Mouse (Mus musculus): ENCODE data around the gene Nfe2l1.

Nfe2l1 gene

DNA sequence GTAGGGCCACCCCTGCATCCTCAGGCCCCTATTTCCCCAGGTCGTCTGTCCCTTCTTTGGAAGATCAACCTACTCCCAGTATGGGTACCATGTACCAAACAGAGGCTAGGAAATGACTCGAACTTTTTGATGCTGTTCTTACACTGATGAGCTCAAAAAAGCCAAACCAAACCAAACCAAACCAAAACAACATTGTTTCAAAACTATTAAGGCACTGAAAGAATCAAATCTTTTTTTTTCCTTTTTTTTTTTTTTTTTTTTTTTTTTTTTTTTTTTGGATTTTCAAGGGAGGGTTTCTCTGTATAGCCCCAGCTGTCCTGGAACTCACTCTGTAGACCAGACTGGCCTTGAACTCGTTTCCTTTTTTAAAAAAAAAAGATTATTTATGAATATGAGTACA is 13.9 kb upstream of the Nfe2l1 start:
- no peak for DNase-seq

- DNase-seq, result no peak
These were observed 10.5 kb upstream of the Nfe2l1 start for GRCm38 (mm10) chr11:96840290-96840689.

- DNase-seq, result no peak
These were observed 10.1 kb upstream of the Nfe2l1 start for GRCm38 (mm10) chr11:96839877-96840276.

DNA sequence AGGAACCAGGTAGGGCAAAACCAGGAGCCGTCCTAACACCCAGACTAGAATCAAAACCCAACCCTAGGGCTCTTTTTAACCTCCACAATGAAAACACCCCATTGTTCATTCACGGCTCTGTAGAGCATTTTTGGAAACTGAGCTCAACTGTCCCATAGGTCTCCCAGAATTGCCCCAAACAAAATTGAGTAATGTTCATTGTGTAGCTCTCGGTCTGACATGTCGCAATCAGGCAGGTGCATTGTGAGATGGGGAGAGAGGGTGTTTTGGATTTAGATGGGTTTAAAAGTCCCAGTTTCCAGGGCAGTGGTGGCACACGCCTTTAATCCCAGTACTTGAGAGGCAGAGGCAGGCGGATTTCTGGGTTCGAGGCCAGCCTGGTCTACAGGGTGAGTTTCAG is 9.7 kb upstream of the Nfe2l1 start:
- DNase-seq, result no peak

DNA sequence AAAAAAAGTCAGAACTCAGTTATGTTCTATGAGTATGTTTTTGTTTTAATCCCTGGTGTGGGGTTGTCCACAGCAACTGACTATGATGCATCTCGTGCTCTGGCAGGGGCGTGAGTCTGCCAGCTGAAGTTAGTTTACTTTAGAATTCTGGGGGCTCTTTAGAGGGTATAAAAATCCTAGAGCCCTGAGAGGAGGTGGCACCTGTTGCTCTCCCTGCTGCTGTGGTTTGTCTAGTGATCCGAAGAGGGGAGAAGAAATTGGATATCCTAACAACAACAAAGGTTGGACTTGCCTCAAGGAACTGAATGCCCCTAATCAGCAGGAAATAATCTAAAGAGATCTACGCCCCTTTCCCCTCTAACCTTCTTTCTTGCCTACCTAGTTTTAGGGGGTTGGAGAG is 8.6 kb upstream of the Nfe2l1 start:
- no peak for DNase-seq

GRCm38 (mm10) chr11:96837298-96837697 is 7.5 kb upstream of the Nfe2l1 start:
- no peak for DNase-seq

DNA sequence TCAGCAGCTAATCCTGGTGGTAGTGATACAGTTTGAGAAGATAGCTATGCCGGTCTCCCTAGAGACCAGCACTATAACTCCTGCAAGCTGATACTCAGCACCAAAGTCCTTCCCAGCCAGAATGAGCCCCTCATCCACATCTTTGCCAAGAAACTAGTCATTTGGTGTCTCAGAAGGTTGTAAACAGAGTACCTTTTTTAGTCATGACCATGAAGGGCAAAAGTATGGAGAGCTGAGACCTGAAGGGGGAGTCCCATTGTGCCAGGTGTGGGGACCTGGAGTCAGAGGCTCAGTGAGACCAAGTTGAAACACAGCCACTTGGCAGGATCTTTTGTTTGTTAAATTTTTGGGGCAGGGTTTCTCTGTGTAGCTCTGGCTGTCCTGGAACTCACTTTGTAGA is 4.4 kb upstream of the Nfe2l1 start:
- DNase-seq, result no peak

- no peak for DNase-seq
These were observed 3.2 kb upstream of the Nfe2l1 start for GRCm38 (mm10) chr11:96832973-96833372.

GRCm38 (mm10) chr11:96832541-96832940 is 2.8 kb upstream of the Nfe2l1 start:
- DNase-seq, result no peak

DNA sequence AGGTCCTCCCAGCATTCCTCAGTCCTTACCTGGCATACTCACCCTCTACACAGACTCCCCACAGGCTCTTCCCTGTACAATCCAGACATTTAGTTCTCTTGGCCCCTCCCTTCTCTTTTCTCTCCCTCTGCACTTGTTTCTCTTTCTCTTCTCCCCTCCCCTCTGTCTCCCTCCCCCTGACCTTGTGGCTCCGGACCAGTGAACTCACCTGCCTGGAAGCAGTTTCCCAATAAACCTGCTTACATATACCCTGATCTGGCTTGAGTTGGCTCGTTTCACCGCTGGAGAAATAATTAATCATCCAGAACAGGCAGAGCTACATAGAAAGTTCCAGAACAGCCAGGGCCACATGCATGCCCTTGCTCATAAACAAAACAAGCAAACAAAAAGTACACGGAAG is 1.7 kb upstream of the Nfe2l1 start:
- no peak for DNase-seq

GRCm38 (mm10) chr11:96830539-96831216 is 910 bp upstream of the Nfe2l1 start:
- DNase-seq, result no peak

DNA sequence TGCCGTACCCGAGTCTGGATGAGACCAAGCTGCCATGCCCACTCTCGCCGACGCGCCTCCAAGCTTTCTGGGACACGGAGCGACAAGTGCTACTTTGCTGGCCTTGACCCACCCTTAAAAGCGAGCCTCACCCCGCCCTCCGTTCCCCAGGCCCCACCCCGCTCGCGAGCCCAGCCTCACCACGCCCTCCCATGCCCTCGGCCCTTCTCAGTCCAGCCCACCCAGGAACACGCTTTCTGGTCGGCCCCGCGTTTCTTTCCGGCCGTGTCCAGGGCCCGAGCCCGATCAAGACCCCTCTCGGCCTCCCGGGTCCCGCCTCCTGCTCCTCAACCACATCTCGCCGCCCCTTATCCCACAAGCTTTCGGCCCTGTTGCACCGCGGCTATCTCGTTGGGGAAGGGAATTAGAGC is 360 bp downstream of the Nfe2l1 start:
- peak; percentile 66 for DNase-seq

- no peak for DNase-seq
These were observed 887 bp downstream of the Nfe2l1 start for GRCm38 (mm10) chr11:96828881-96829280.

DNA sequence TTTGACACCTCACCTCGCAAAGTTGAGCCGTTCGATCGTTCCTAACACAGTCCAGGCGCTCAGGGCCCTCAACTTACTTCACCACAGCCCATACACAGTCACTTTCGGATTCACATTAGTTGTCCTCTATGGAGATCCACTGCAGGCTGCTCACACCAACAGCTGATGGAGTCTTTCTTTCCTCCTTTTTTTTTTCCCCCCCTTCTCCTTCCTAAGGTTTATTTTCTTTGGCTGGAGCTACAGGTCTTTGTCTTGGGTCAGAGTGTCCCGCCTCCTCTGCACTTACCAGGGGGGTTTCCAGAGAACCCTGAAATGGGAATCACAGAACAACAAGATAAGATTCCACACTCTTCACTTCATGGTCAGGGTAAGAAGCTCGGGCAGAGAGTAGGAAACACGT is 1.9 kb downstream of the Nfe2l1 start:
- DNase-seq, result no peak

DNA sequence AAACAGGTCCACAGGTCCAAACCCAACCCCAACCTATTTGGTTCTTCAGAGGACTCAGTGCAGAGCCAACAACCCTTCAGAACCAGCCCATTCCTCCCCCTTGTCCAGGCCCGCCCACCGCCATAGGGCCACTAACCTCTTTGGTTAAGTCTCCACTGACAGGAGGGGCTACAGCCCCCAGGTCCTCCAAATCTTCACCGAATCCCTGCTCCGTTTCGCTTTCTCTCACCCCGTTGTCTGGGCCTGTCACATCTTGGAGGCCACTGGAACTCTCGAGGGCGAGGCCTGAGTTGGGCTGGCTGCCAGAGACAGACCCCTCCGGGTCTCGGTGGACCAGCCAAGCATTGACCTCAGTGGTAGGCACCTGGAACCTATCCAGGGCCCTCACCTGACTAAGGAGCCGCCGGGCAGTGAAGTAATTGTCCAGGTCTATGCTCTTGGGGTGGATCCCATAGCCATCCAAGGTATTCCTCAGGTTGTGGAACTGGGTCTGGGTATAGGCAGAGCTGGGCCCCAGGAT is 2.6 kb downstream of the Nfe2l1 start:
- no peak for DNase-seq

DNA sequence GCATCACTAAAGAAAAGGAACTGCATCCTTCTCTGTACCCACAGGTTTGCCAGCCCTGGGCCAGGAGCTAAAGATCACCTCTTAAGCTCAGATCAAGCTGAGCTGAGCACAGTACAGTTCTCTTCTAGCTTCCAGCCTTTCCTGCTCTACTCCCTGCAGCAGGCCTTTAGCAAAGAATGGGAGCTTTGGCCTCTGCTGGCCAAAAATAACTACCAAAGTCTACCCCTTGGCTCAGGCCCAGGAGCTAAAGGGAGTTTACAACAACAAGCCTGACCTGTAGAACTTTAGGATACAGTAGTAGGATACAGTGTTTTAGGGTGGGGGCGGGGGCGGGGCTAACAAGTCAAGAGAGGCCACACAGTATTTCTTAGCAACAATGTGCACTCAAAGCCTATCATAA is 3.3 kb downstream of the Nfe2l1 start:
- DNase-seq, result no peak

DNA sequence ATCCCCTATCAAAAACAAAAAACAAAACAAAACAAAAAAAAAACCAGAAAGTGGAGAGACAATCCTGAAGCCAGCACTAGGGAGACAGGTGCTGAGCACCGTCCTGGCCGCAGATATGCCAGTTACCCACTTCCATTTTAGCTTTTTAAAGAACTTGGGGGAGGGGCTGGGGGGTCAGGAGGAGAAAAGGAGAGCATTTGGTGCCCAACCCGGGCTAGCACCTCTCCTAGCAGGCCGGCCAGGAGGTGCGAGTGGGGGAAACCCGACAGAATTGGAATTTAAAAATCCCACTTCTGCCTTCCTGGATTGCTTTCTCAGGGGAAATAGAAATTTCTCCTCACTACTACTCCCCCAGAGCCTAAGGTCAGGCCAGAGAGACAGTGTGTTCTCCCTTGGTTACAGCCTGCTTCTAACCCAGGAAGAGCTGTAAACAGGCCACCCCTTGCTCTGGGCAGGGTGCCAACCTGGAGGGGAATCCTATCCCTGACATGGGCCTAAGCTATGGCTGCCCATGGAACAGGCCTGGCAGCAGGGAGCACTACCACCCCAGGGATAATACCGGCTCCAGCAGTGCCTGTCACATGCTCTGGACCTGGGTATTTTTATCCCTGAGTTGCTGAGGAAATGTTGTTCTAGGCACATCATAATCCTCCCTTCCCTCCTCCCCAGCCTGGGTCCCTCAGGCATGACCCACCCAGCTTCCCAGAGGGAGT is 4.8 kb downstream of the Nfe2l1 start:
- peak; percentile 62 for DNase-seq

DNA sequence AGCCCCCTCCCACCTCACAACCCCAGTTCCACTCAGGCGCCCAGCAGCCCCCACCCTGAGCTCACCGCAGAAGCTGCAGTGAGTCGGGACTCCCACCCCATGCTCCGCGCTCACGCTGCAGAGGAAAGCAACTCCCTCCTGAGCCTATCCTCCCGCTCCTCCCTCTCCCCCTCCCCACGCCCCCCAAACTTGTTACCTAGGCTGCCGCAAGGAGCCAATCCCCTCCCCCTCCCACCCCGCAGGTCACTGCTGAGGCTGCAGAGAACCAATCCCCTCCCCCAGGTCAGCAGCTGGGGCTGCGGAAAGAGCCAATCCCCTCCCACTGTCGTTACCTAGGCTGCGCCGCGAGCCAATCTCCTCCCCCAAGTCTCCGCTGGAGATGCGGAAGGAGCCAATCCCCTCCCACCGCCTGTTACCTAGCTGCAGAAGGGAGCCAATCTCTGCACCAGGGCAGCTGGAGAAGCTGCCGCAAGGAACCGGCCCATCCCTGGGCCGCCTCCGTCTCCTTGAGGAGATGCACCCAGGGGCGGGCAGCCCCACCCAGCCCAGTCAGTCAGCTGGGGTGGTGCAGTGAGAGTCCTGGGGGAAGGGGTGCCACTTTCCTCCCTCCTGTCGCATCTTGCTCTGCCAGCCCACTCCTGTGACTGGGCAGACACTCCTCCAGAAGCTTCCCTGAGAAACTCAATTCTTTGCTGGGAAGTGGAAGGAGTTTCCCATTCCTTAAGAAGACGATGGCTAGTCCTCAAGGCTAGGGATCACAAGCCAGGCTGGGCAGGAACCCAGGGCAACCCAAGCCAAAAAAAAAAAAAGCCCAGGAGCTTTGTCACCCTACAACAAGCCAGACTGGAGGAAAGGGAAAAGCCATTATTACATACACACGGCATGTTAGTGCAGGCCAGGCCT is 5.6 kb downstream of the Nfe2l1 start:
- DNase-seq, result peak; percentile 86

- DNase-seq, result no peak
These were observed 6.3 kb downstream of the Nfe2l1 start for GRCm38 (mm10) chr11:96823471-96823837.

GRCm38 (mm10) chr11:96822675-96823470 is 6.9 kb downstream of the Nfe2l1 start:
- DNase-seq, result no peak

DNA sequence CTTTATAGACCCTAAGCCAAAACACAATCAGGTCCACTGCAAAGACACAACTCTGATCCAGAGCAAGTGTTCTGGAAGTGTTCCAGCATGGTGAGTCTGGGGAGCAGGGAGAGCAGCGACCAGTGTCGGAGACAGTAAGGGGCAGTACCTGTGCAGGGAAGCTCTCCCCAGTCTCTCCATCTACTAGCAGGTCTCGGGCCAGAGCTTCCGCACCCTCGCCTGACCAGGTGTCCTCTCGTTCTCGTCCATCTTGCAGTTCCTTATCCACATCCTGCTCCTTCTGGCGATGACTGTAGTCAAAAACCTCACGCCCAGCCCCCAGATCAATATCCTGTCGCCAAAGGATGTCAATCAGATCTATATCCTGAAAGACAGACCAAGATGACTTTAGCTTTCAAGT is 7.8 kb downstream of the Nfe2l1 start:
- no peak for DNase-seq

- no peak for DNase-seq
These were observed 11.5 kb downstream of the Nfe2l1 start for GRCm38 (mm10) chr11:96818128-96818710.
